Mouse (Mus musculus) cerebellum, adult 9-10 months (tissue): ENCODE measurements around the gene Idh3b.

ENCODE experiments used
- DNase-seq: peaks from one replicate; pipeline ENCODE4 v3.0.0; 2022

Idh3b gene

GRCm38 (mm10) chr2:130262398-130262797 lies 21.9 kb downstream of the Idh3b start:
- DNase-seq = no peak

GRCm38 (mm10) chr2:130261914-130262313 lies 22.4 kb downstream of the Idh3b start:
- DNase-seq = no peak

GRCm38 (mm10) chr2:130260822-130261221 lies 23.5 kb downstream of the Idh3b start:
- DNase-seq = no peak

GRCm38 (mm10) chr2:130256762-130257161 lies 27.6 kb downstream of the Idh3b start:
- no peak for DNase-seq

GRCm38 (mm10) chr2:130248226-130248625 lies 36.1 kb downstream of the Idh3b start:
- DNase-seq = no peak

GRCm38 (mm10) chr2:130246912-130247311 lies 37.4 kb downstream of the Idh3b start:
- peak; percentile 30 for DNase-seq
